Mouse (Mus musculus) midbrain, postnatal 0 days (tissue): ENCODE results near the gene Cfap20. TPM values are rescaled to one million over a fixed set of nuclear protein-coding genes. Genes with fewer than 3 reads are reported as not detected.

Experiments
- ATAC-seq: fragments of 200-750 bp; cut with Nextera tagmentation; 2 replicates; pipeline ENCODE4 v1.8.0; 2017; ENCODE audit warnings: moderate number of reproducible peaks, mild to moderate bottlenecking, moderate TSS enrichment, moderate library complexity; ENCODE audit not compliant: low FRiP score
- DNase-seq: peaks from one replicate; pipeline ENCODE4 v3.0.0-alpha.2; 2015; ENCODE audit warnings: low spot score
- H3K27ac ChIP-seq: fragments of 300-500 bp; sonication (generic); 2 replicates; pipeline ENCODE4 v1.5.1; 2014; ENCODE audit warnings: low read depth, mild to moderate bottlenecking, low read length, mixed read lengths
- H3K27me3 ChIP-seq: fragments of 300-500 bp; sonication (generic); 2 replicates; pipeline ENCODE4 v1.6.1; 2014; ENCODE audit warnings: low read length, control low read depth, mixed read lengths; ENCODE audit not compliant: insufficient read depth
- H3K36me3 ChIP-seq: fragments of 300-500 bp; sonication (generic); 2 replicates; pipeline ENCODE4 v1.6.1; 2014; ENCODE audit warnings: low read length, control low read depth, mixed read lengths; ENCODE audit not compliant: insufficient read depth
- H3K4me1 ChIP-seq: fragments of 300-500 bp; sonication (generic); 2 replicates; pipeline ENCODE4 v1.6.1; 2014; ENCODE audit warnings: mild to moderate bottlenecking, control low read depth, antibody characterized with exemption, low read length, mixed read lengths; ENCODE audit not compliant: insufficient read depth
- H3K4me2 ChIP-seq: fragments of 300-500 bp; sonication (generic); 2 replicates; pipeline ENCODE4 v1.6.1; 2014; ENCODE audit warnings: low read depth, mild to moderate bottlenecking, low read length, mixed read lengths; ENCODE audit not compliant: poor library complexity, severe bottlenecking
- H3K4me3 ChIP-seq: fragments of 300-500 bp; sonication (generic); 2 replicates; pipeline ENCODE4 v1.5.1; 2014; ENCODE audit warnings: low read depth, mild to moderate bottlenecking, low read length, moderate library complexity
- H3K9ac ChIP-seq: fragments of 300-500 bp; sonication (generic); replicated peaks from 2 replicates; pipeline ENCODE4 v1.6.1; 2014; ENCODE audit warnings: mild to moderate bottlenecking, low read length, moderate library complexity, mixed read lengths; ENCODE audit not compliant: poor library complexity, severe bottlenecking
- H3K9me3 ChIP-seq: fragments of 300-500 bp; sonication (generic); 2 replicates; pipeline ENCODE4 v1.6.1; 2016; ENCODE audit warnings: low read length, control low read depth
- CTCF ChIP-seq: IDR thresholded peaks from 2 replicates; pipeline ENCODE4 v1.5.1; 2016; ENCODE audit warnings: antibody characterized with exemption, mild to moderate bottlenecking
- WGBS: fragments of 180-500 bp; shearing (Covaris S2); extraction: QIAGEN DNeasy Blood & Tissue Kit; methylation state at CpG from one replicate; pipeline ENCODE4 v1.1.7; 2014; 5-methylcytosine and 5-hydroxymethylcytosine counted together
- polyA plus RNA-seq: library from polyadenylated mRNA; unstranded; fragments of >200 nt; fragmentation: Nextera tagmentation; extraction: Ambion mirVana; gene quantifications from 2 replicates; pipeline ENCODE4 v1.2.1, GENCODE M21; 2015
- total RNA-seq: library from RNA; depleted of rRNA; stranded (reverse); fragments of >200 nt; gene quantifications from 2 replicates; pipeline ENCODE4 v1.2.3, GENCODE M21; 2014

Gene Cfap20
- total and polyA plus RNA-seq, 2 experiments from 2014 or later, result 80.4 to 129 TPM

DNA sequence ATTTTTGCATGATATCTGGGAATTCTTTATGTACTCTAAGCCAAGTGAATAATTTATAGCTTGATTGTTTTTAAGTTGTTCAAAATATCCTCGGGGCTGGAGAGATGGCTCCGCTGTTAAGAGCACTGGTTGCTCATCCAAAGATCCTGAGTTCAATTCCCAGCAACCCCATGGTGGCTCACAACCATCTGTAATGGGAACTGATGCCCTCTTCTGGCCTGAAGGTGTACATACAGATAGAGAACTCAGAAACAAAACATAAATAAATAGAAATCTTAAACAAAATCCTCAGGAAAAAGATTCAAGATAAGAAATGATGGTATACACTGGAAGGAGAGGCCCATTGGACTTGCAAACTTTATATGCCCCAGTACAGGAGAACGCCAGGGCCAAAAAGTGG, 1.3 kb upstream of the Cfap20 start:
- ATAC-seq (no peak), DNase-seq (no peak)
- H3K36me3 ChIP-seq, result no peaks in the 10 kb centered on the region
- H3K4me1 ChIP-seq, result peaks cover 12% of the 10 kb centered on the region; the same call in 1 of the 2 replicates
- no peaks in the 10 kb centered on the region for H3K27me3 ChIP-seq
- WGBS, result 92% methylated on average over 3 of the region's 3 CpGs
- no peak overlapping the region for H3K27ac ChIP-seq
- no peak overlapping the region for H3K4me2 ChIP-seq
- H3K9me3 ChIP-seq, result no peaks in the 10 kb centered on the region
- H3K4me3 ChIP-seq, result no peak overlapping the region
- peak; percentile 43 for TF ChIP-seq CTCF
- no peak overlapping the region for H3K9ac ChIP-seq

DNA sequence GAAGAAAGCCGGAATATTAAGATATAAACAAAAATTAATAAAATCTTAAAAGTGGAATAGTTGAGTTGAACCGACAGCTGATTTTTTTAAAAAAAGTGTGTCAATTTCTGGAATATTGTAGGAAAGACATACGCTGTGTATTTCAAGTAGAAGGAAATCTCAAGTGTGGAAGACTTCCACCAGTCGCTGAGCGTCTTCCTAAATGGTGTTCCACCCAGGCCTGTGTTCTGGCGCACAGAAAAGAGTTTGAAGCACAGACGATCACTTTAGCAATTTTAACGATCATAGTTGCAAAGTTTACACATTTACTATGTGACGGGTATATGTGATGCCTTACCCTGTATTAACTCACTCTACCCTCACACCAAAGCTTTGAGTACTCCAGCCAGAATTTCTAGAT, 802 bp upstream of the Cfap20 start:
- ATAC-seq (no peak), DNase-seq (no peak)
- H3K36me3 ChIP-seq, result no peaks in the 10 kb centered on the region
- no peak overlapping the region for H3K27ac ChIP-seq
- H3K4me3 ChIP-seq, result peak overlapping the region; percentile 72; the same call in 1 of the 2 replicates
- no peak overlapping the region for H3K9ac ChIP-seq
- no peak for TF ChIP-seq CTCF
- no peaks in the 10 kb centered on the region for H3K9me3 ChIP-seq
- peak overlapping the region; percentile 35 for H3K4me2 ChIP-seq
- 91% methylated on average over 9 of the region's 9 CpGs for WGBS
- H3K27me3 ChIP-seq, result no peaks in the 10 kb centered on the region
- H3K4me1 ChIP-seq, result peaks cover 12% of the 10 kb centered on the region; the same call in 1 of the 2 replicates

DNA sequence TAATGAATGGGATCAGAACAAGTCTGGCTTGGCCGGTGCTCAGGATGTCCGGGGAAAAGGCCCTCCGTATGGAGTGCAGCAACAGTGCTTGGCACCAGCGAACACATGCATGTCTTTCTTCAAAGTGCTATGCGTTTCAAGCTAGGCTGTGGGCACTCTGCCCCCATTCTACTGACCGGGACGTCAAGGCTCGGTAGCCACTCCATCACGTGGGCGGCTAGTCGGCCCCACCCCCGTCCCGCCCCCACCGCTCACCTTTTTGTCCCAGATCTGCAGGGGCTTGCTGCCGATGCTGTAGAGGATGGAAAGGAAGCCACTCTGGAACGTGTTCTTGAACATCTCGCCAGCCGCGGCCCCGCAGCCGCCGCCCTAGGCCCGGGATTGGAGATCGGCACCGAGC, 436 bp downstream of the Cfap20 start:
- Histone ChIP-seq H3K27ac (peak overlapping the region; percentile 90), H3K27me3 (no peaks in the 10 kb centered on the region), H3K4me1 (peaks cover 22% of the 10 kb centered on the region), H3K4me2 (peak overlapping the region; percentile 80), H3K9ac (peak overlapping the region; percentile 80), H3K4me3 (peak overlapping the region; percentile 72), H3K36me3 (no peaks in the 10 kb centered on the region), H3K9me3 (no peaks in the 10 kb centered on the region)
- DNase-seq (peak; percentile 35), ATAC-seq (peak; percentile 54)
- WGBS, result under 1% methylated on average over 24 of the region's 25 CpGs
- no peak for TF ChIP-seq CTCF

DNA sequence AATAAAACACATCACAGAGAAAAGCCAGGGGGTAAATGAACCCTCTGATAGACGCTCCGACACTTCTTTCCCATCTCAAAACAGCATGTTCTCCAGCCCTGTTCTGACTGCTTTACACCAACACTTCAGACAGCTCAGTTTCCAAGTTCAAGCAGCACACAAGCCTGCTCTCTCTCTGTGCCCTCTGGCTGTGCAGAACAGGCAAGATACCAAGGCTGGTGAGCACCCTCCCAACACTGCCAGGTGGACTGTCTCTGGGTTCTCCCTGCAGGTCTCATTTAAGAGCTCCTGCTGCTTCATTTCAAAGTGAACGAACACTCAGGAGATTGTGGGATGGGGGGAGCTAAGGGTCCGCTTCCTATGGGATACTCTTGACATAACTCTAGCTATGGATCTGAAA, 1.5 kb downstream of the Cfap20 start:
- no peak for ATAC-seq
- Histone ChIP-seq H3K9ac (peak overlapping the region; percentile 42; the same call in 1 of the 2 replicates), H3K4me3 (peak overlapping the region; percentile 72), H3K27me3 (no peaks in the 10 kb centered on the region), H3K36me3 (no peaks in the 10 kb centered on the region), H3K9me3 (no peaks in the 10 kb centered on the region), H3K4me2 (peak overlapping the region; percentile 80), H3K4me1 (peaks cover 25% of the 10 kb centered on the region), H3K27ac (no peak overlapping the region)
- no peak for DNase-seq
- no peak for TF ChIP-seq CTCF
- WGBS, result 57% methylated on average over 4 of the region's 4 CpGs

DNA sequence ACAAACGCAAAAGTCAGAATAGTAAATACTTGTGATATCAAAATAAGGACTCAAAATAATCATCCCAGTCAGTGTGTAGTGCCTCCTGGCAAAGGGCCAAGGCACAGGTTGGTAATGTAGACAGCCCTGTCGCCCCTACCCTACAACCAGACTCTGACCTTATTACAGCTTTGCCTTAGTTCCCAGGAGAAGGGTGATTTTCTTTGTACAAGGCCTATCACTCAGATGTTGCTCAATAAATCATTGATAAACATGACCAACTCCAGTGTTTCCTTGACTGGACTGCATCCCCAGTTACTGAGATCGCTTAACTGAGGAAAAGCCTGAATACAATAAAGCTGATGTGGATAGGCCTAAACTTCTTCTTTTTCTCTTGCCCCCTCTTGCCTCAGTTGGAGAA, 2.2 kb downstream of the Cfap20 start:
- Histone ChIP-seq H3K4me2 (peak overlapping the region; percentile 80), H3K36me3 (no peaks in the 10 kb centered on the region), H3K27ac (no peak overlapping the region), H3K27me3 (no peaks in the 10 kb centered on the region), H3K9ac (no peak overlapping the region), H3K4me3 (peak overlapping the region; percentile 72; the same call in 1 of the 2 replicates), H3K4me1 (peaks cover 25% of the 10 kb centered on the region), H3K9me3 (no peaks in the 10 kb centered on the region)
- TF ChIP-seq CTCF, result no peak
- ATAC-seq, result no peak
- WGBS, result 68% methylated on average over 3 of the region's 3 CpGs
- no peak for DNase-seq

DNA sequence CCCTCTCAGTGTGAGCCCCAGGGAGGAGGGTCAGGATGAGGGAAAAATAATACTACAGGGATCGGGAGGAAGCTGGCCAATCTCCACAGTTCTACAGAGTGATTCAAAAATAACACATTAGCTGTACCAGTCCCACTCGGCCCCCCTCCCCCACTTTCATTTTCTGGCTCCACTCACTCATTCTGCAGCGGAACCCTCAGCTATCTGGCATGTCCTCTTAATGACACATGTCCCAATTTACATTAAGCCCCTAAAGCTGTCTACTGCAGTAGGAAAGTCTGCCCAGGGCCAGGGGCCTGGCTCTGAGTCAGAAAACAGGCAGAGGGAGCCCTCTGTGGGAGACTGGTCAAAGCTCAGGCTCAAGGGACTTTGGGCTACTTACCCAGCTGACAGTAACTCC, 4.7 kb downstream of the Cfap20 start:
- peak; percentile 63 for TF ChIP-seq CTCF
- no peaks in the 10 kb centered on the region for H3K9me3 ChIP-seq
- H3K4me3 ChIP-seq, result 0 out of 2 replicates have a peak overlapping the region, but pooled peaks have one; percentile 3
- 4% methylated on average over 3 of the region's 3 CpGs for WGBS
- H3K27ac ChIP-seq, result peak overlapping the region; percentile 47
- ATAC-seq, result no peak
- H3K4me2 ChIP-seq, result peak overlapping the region; percentile 29
- H3K36me3 ChIP-seq, result no peaks in the 10 kb centered on the region
- H3K9ac ChIP-seq, result 0 out of 2 replicates have a peak overlapping the region, but pooled peaks have one; percentile 33
- peak; percentile 79 for DNase-seq
- H3K27me3 ChIP-seq, result no peaks in the 10 kb centered on the region
- H3K4me1 ChIP-seq, result peaks cover 25% of the 10 kb centered on the region
